Mouse (Mus musculus) heart, adult 2 months (tissue): ENCODE results near the gene Exoc7.

Experiments used
- CTCF ChIP-seq: fragments of 200-600 bp; IDR thresholded peaks from 2 replicates; pipeline ENCODE4 v1.8.1; 2022; ENCODE audit warnings: antibody characterized with exemption, mild to moderate bottlenecking, moderate library complexity
- EP300 ChIP-seq: fragments of 200-500 bp; IDR thresholded peaks from 2 replicates; pipeline ENCODE4 v1.6.1; 2011; ENCODE audit warnings: low read depth, low read length, control low read depth; ENCODE audit not compliant: insufficient read depth
- POLR2A ChIP-seq: fragments of 200-500 bp; IDR thresholded peaks from 2 replicates; pipeline ENCODE4 v1.6.1; 2011; ENCODE audit warnings: mild to moderate bottlenecking, low read depth, low read length, control low read depth; ENCODE audit not compliant: insufficient read depth

DNA sequence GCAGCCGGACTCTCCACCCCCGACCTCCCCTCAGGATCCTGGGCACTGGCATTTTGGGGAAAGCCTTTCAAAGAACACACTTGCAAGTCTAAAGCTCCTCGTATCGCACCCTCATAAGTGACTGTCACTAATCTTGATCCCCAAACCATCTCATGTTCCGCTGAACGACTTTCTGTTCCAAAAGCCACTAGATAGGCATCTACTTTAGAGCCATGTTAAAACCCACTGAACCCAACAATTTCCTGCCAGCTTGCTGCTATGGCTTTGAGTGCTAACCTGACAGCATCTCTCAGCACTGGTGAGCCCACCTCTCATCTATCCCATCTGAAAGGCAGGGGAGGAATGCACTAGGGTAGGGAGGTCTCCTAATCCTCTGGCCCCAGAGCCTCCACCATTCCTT lies 30.5 kb upstream of the Exoc7 start:
- no peak for TF ChIP-seq POLR2A
- TF ChIP-seq CTCF, result no peak
- TF ChIP-seq EP300, result no peak
